Mouse (Mus musculus): ENCODE data around the gene Prl2b1.

The Prl2b1 gene

DNA sequence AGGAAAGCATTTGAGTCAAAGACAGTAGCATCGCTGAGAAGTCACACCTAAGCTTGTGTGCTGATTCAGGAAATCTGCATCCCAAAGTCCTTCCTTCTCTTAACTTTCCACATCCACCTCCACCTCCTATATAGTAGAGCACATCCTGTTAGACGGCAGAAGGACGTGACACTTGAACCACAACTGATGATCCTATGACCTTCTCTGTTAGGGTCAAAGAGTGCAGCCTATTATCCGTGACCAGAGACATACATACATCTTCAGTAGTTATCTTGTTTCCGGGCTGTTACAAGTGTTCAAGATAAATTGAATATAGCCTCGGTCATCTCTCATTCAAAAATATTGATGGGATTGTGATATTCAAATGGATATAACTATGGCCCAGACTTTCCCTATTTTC is at the start of gene Prl2b1:
Gene Prl2b1 (minus strand): TSS at position 101 of the 400 bp plus-strand sequence.
- DNase-seq (ENCODE audit: low read depth), result no peak

DNA sequence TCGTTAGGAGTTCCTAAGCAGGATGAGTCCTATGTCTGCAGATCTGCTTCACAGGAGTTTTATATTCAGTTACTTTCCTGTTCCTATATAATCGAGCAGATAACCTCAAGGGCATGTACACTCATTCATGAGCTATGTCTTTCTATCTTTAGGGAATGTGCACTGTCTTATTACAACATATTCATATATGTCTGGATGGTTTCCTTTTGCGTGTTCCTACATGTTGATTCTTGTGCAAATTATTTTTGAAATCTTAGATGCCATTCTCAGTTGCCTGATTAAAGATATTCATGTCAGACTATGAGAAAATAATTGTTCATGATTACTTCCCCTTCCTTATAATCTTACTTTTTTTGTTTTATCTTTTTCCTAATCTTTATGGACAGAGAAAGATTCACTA is 47.9 kb upstream of the Prl2b1 start, which contains the start of gene Prl8a6:
Gene Prl8a6 (minus strand): TSS at position 101 of the 400 bp plus-strand sequence.
- DNase-seq (ENCODE audit: low read depth), result no peak

DNA sequence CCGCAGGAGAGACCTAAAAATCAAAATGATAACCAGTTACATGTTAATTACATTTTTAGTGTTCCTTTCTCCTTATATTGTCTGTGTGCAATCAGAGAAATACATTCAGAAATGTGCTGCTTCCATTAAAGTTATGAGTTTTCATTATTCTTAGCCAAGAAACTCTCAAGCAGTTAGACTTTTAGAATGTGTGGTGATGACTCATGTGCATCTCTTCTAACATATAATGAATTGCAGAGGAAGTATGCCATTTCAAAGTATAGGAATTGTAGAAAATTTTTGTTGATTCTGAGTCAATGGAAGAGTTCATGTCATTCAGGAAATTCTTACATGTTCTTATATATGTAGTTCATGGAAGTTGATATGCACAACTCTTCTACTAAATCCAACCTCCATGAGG is 42.5 kb upstream of the Prl2b1 start:
- no peak for DNase-seq (ENCODE audit: low read depth)

DNA sequence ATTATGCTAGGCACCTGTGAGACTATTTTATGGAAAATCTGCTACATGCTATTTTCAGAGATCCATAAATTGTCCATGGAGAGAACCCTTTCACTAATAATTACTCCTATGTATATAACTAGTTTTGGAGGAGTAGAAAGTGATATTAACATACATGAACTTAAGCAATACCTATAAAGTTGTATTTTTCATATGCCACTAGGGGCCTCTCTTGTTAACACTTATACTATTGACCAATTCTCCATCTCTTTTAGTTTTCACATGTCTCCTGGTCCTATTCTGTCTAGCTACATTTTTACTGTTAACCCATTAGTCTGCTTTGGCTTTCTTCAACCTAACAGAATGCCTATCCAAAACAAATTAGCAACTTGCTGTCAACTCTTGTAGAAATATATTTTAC is 23.0 kb upstream of the Prl2b1 start:
- no peak for DNase-seq (ENCODE audit: low read depth)

DNA sequence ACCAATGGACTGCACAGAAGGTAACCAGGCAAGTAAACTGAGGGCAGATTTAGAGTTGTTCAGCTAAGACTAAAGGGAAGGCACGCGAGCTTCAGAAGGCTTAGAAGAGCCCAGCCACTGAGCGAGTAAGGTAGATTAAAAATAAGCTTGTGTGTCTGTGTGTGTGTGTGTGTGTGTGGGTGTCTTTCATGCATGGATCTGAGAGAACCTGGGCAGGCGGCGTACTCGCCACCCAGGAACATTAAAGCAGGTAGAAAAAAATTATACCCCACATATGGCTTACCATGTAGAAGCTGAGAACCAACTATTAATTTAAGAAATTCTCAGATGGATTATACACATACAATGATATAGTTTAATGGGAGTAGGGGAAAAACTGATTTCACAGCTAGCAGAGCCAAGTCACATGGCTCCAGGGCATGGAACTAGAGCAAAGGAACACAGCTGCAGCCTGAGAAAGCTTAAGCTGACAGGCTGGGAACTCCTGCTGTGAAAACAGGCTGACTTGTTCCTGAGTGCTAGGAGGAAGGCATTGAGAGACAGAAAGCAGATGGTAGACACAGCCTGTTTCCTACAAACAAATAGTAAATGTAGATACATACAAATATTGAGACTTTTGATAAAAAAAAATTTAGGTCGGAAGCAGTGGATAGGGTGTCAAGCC is 8.5 kb upstream of the Prl2b1 start:
- DNase-seq (ENCODE audit: low read depth), result no peak

DNA sequence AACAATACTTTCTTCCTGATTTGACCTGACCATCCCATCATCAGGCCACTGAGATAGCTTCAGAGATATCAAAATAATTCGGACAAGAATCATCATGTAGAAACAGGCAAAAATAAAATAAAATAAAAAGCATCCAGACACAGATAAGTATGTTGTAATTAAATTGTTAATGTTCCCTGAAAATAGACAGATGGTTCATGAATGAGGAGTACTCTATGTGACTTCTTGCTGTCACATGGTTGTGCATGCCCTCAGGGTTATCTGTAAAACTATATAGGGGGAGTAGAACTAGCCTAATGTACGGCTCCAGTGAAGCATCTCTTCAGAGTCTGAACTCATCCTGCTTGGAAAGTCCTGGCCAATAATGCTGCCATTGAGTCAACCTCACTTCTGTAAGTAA is 45.3 kb downstream of the Prl2b1 start, which contains the start of gene Prl8a2:
Gene Prl8a2 (plus strand): TSS at position 301 of the 400 bp plus-strand sequence.
- no peak for DNase-seq (ENCODE audit: low read depth)

DNA sequence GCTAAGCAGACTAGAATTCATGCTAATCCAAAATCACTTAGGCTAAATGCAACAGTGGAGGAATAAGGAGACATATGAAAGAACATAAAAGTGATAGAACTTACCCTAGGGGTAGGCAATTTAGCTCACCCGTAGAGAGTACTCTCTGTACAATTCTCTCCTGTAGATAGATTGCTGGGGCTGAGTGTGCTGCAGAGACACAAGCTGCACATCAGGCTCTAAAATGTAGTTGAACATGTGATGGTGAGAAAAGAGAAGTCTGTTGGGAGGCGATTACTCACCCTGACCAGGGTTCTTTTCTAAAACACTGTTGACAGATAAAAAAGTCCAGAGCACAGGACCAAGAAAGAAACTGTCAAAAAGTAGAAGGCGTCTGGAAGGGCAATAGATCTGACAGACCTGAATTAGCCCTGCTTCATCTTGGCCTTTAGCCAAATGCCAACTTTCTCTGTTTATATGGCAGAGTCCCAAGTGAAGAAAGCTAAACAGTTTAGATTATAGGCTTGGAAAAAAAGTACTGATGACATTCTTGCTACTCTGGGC is 47.8 kb downstream of the Prl2b1 start:
- DNase-seq (ENCODE audit: low read depth), result no peak

DNA sequence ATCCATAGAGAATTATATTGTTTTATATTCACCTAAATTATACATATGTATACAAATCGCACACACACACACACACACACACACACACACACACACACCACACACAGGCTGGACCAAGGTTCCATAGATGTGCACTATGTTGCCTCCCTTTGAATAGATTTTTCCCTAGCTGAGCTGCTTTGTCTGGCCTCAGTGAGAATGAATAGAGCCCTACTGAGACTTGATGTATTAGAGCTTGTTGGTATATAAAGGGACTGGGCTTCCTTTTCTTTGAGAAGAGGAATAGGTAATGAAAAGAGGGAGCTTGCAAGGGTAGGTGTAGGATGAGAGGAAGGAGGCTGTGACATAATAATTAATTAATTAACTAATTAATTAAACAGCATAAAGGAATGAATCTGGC is 55.7 kb downstream of the Prl2b1 start:
- no peak for DNase-seq (ENCODE audit: low read depth)

Data from c-Kit-positive CD71-positive TER-119-negative erythroid progenitor cells, embryonic 14.5 days (primary cell).